Mouse (Mus musculus) limb, embryonic 11.5 days (tissue): Measurements from ENCODE around the gene Slc10a4. TPM values are rescaled to one million over a fixed set of nuclear protein-coding genes. Genes with fewer than 3 reads are reported as not detected.

ENCODE experiments used
- ATAC-seq: fragments of 200-750 bp; cut with Nextera tagmentation; 2 replicates; pipeline ENCODE4 v1.8.0; 2017; ENCODE audit warnings: low read depth; ENCODE audit not compliant: insufficient number of reproducible peaks, low FRiP score, low TSS enrichment
- DNase-seq: peaks from one replicate; pipeline ENCODE4 v3.0.0-alpha.2; 2015; ENCODE audit warnings: low spot score
- H3K27ac ChIP-seq: fragments of 300-500 bp; sonication (generic); replicated peaks from 2 replicates; pipeline ENCODE4 v1.5.1; 2014; ENCODE audit warnings: low read depth, mild to moderate bottlenecking, low read length
- H3K27me3 ChIP-seq: fragments of 300-500 bp; sonication (generic); 2 replicates; pipeline ENCODE4 v1.6.1; 2014; ENCODE audit warnings: mild to moderate bottlenecking, low read length, mixed read lengths; ENCODE audit not compliant: control insufficient read depth, insufficient read depth
- H3K36me3 ChIP-seq: fragments of 300-500 bp; sonication (generic); 2 replicates; pipeline ENCODE4 v1.6.1; 2014; ENCODE audit warnings: mild to moderate bottlenecking, low read length, moderate library complexity, mixed read lengths; ENCODE audit not compliant: control insufficient read depth, insufficient read depth
- H3K4me1 ChIP-seq: fragments of 300-500 bp; sonication (generic); 2 replicates; pipeline ENCODE4 v1.6.1; 2014; ENCODE audit warnings: low read length, mixed read lengths; ENCODE audit not compliant: control insufficient read depth, insufficient read depth
- H3K4me2 ChIP-seq: fragments of 300-500 bp; sonication (generic); 2 replicates; pipeline ENCODE4 v1.6.1; 2014; ENCODE audit warnings: low read depth, mild to moderate bottlenecking, moderate library complexity; ENCODE audit not compliant: severe bottlenecking
- H3K4me3 ChIP-seq: fragments of 300-500 bp; sonication (generic); 2 replicates; pipeline ENCODE4 v1.5.1; 2014; ENCODE audit warnings: low read depth, low read length
- H3K9ac ChIP-seq: fragments of 300-500 bp; sonication (generic); 2 replicates; pipeline ENCODE4 v1.6.1; 2014; ENCODE audit warnings: mild to moderate bottlenecking, low read length
- H3K9me3 ChIP-seq: fragments of 300-500 bp; sonication (generic); 2 replicates; pipeline ENCODE4 v1.6.1; 2016; ENCODE audit warnings: low read length; ENCODE audit not compliant: control insufficient read depth
- WGBS: fragments of 180-500 bp; shearing (Covaris S2); extraction: QIAGEN DNeasy Blood & Tissue Kit; methylation state at CpG from one replicate; pipeline ENCODE4 v1.1.7; 2014; 5-methylcytosine and 5-hydroxymethylcytosine counted together
- polyA plus RNA-seq: library from polyadenylated mRNA; unstranded; fragments of >200 nt; fragmentation: Nextera tagmentation; extraction: Ambion mirVana; gene quantifications from 2 replicates; pipeline ENCODE4 v1.2.1, GENCODE M21; 2014

The Slc10a4 gene
- polyA plus RNA-seq, 1 experiment from 2014 or later = 0.56 TPM

- ATAC-seq (no peak), DNase-seq (no peak)
- no peaks in the 10 kb centered on the region for H3K9me3 ChIP-seq
- no peak overlapping the region for H3K9ac ChIP-seq
- H3K27me3 ChIP-seq = no peaks in the 10 kb centered on the region
- H3K4me2 ChIP-seq = no peak overlapping the region
- 86% methylated on average over 13 of the region's 13 CpGs for WGBS
- H3K4me1 ChIP-seq = no peaks in the 10 kb centered on the region
- H3K4me3 ChIP-seq = no peak overlapping the region
- no peaks in the 10 kb centered on the region; the same call in 1 of the 2 replicates for H3K36me3 ChIP-seq
- H3K27ac ChIP-seq = no peak overlapping the region
Measured at GRCm38 (mm10) chr5:73028646-73029045, 22.0 kb downstream of the Slc10a4 start.

- Histone ChIP-seq H3K4me2 (no peak overlapping the region), H3K36me3 (no peaks in the 10 kb centered on the region; the same call in 1 of the 2 replicates), H3K27ac (no peak overlapping the region), H3K4me1 (no peaks in the 10 kb centered on the region), H3K4me3 (no peak overlapping the region), H3K9ac (no peak overlapping the region), H3K27me3 (no peaks in the 10 kb centered on the region), H3K9me3 (no peaks in the 10 kb centered on the region)
- 76% methylated on average over 11 of the region's 11 CpGs for WGBS
- DNase-seq = no peak
- ATAC-seq = no peak
Measured at GRCm38 (mm10) chr5:73032481-73032880, 25.8 kb downstream of the Slc10a4 start.

GRCm38 (mm10) chr5:73044055-73044454 lies 37.4 kb downstream of the Slc10a4 start:
- ATAC-seq (no peak), DNase-seq (no peak)
- H3K9ac ChIP-seq = no peak overlapping the region
- no peaks in the 10 kb centered on the region for H3K27me3 ChIP-seq
- no peak overlapping the region for H3K27ac ChIP-seq
- no peaks in the 10 kb centered on the region for H3K4me1 ChIP-seq
- peaks cover 4% of the 10 kb centered on the region for H3K36me3 ChIP-seq
- no peak overlapping the region for H3K4me2 ChIP-seq
- H3K9me3 ChIP-seq = no peaks in the 10 kb centered on the region; the same call in 1 of the 2 replicates
- WGBS = 92% methylated on average over 2 of the region's 2 CpGs
- H3K4me3 ChIP-seq = no peak overlapping the region

GRCm38 (mm10) chr5:73047651-73048245 lies 41.1 kb downstream of the Slc10a4 start:
- H3K27me3 ChIP-seq = no peaks in the 10 kb centered on the region
- no peak overlapping the region for H3K4me2 ChIP-seq
- 83% methylated on average over 7 of the region's 7 CpGs for WGBS
- ATAC-seq (no peak), DNase-seq (no peak)
- peaks cover 15% of the 10 kb centered on the region for H3K36me3 ChIP-seq
- H3K27ac ChIP-seq = no peak overlapping the region
- no peaks in the 10 kb centered on the region for H3K4me1 ChIP-seq
- H3K9ac ChIP-seq = no peak overlapping the region
- H3K4me3 ChIP-seq = no peak overlapping the region
- H3K9me3 ChIP-seq = no peaks in the 10 kb centered on the region; the same call in 1 of the 2 replicates

GRCm38 (mm10) chr5:73053933-73054332 lies 47.2 kb downstream of the Slc10a4 start:
- 94% methylated on average over 8 of the region's 8 CpGs for WGBS
- Histone ChIP-seq H3K9me3 (no peaks in the 10 kb centered on the region; the same call in 1 of the 2 replicates), H3K36me3 (peaks cover 18% of the 10 kb centered on the region), H3K27ac (no peak overlapping the region), H3K27me3 (no peaks in the 10 kb centered on the region), H3K4me3 (no peak overlapping the region), H3K4me2 (no peak overlapping the region), H3K9ac (no peak overlapping the region), H3K4me1 (no peaks in the 10 kb centered on the region)
- no peak for ATAC-seq
- DNase-seq = no peak

- Histone ChIP-seq H3K9me3 (no peaks in the 10 kb centered on the region; the same call in 1 of the 2 replicates), H3K9ac (no peak overlapping the region), H3K4me1 (no peaks in the 10 kb centered on the region), H3K27me3 (no peaks in the 10 kb centered on the region), H3K36me3 (peaks cover 12% of the 10 kb centered on the region; the same call in 1 of the 2 replicates), H3K4me3 (no peak overlapping the region), H3K27ac (no peak overlapping the region), H3K4me2 (no peak overlapping the region)
- no peak for ATAC-seq
- DNase-seq = no peak
- WGBS = 93% methylated on average over 6 of the region's 6 CpGs
Measured at GRCm38 (mm10) chr5:73056457-73056856, 49.8 kb downstream of the Slc10a4 start.

GRCm38 (mm10) chr5:73056937-73057336 lies 50.3 kb downstream of the Slc10a4 start:
- Histone ChIP-seq H3K9me3 (no peaks in the 10 kb centered on the region; the same call in 1 of the 2 replicates), H3K27me3 (no peaks in the 10 kb centered on the region), H3K27ac (no peak overlapping the region), H3K4me3 (no peak overlapping the region), H3K4me1 (no peaks in the 10 kb centered on the region), H3K36me3 (peaks cover 10% of the 10 kb centered on the region; the same call in 1 of the 2 replicates), H3K4me2 (no peak overlapping the region), H3K9ac (no peak overlapping the region)
- 93% methylated on average over 5 of the region's 5 CpGs for WGBS
- no peak for DNase-seq
- no peak for ATAC-seq

- H3K9me3 ChIP-seq = no peaks in the 10 kb centered on the region; the same call in 1 of the 2 replicates
- H3K9ac ChIP-seq = no peak overlapping the region
- H3K4me1 ChIP-seq = no peaks in the 10 kb centered on the region
- WGBS = 74% methylated on average over 11 of the region's 11 CpGs
- DNase-seq (no peak), ATAC-seq (no peak)
- H3K36me3 ChIP-seq = peaks cover 8% of the 10 kb centered on the region; the same call in 1 of the 2 replicates
- H3K27ac ChIP-seq = no peak overlapping the region
- no peaks in the 10 kb centered on the region for H3K27me3 ChIP-seq
- no peak overlapping the region for H3K4me3 ChIP-seq
- H3K4me2 ChIP-seq = no peak overlapping the region
Measured at GRCm38 (mm10) chr5:73061506-73062155, 54.9 kb downstream of the Slc10a4 start.
